Mouse (Mus musculus) subcutaneous adipose tissue, adult 2 months (tissue): ENCODE measurements around the gene Olfr122. TPM values are rescaled to one million over a fixed set of nuclear protein-coding genes. Genes with fewer than 3 reads are reported as not detected.

Experiments used
- polyA plus RNA-seq: library from polyadenylated mRNA; depleted of rRNA; stranded (reverse); fragments of >200 nt; gene quantifications from 2 replicates; pipeline ENCODE4 v1.2.3, GENCODE M21; 2012; ENCODE audit warnings: low replicate concordance; rRNA removed

The Olfr122 gene
- not detected in 2 replicates for polyA plus RNA-seq

GRCm38 (mm10) chr17:37768307-37768706, at the start of gene Olfr122:
TSS of gene Olfr122 (plus strand) at chr17:37768607.

GRCm38 (mm10) chr17:37721508-37721907, 46.9 kb upstream of the Olfr122 start, which contains the start of gene Olfr120:
TSS of gene Olfr120 (plus strand) at chr17:37721808.

GRCm38 (mm10) chr17:37793229-37793628, 24.8 kb downstream of the Olfr122 start, which contains the start of gene Olfr123:
TSS of gene Olfr123 (plus strand) at chr17:37793529.

GRCm38 (mm10) chr17:37799588-37799987, 31.2 kb downstream of the Olfr122 start, which contains the start of gene Olfr124:
TSS of gene Olfr124 (plus strand) at chr17:37799888.

Other genes starting within 250 kb of the Olfr122 start
- not detected in 2 replicates for gene Olfr112, start 199.2 kb upstream of the Olfr122 start, polyA plus RNA-seq
- not detected in 2 replicates for gene Olfr113, start 190.9 kb upstream of the Olfr122 start, polyA plus RNA-seq
- gene Olfr114, start 175.9 kb upstream of the Olfr122 start, polyA plus RNA-seq, result not detected in 2 replicates
- not detected in 2 replicates for gene Olfr115, start 141.5 kb upstream of the Olfr122 start, polyA plus RNA-seq
- not detected in 2 replicates for gene Olfr116, start 141.4 kb upstream of the Olfr122 start, polyA plus RNA-seq
- gene Olfr117, start 104.8 kb upstream of the Olfr122 start, polyA plus RNA-seq, result not detected in 2 replicates
- gene Olfr118, start 101.6 kb upstream of the Olfr122 start, polyA plus RNA-seq, result not detected in 2 replicates
- not detected in 2 replicates for gene Olfr119, start 72.0 kb upstream of the Olfr122 start, polyA plus RNA-seq
- gene Olfr120, start 46.8 kb upstream of the Olfr122 start, polyA plus RNA-seq, result not detected in 2 replicates
- not detected in 2 replicates for gene Olfr121, start 19.8 kb upstream of the Olfr122 start, polyA plus RNA-seq
- gene Olfr123, start 24.9 kb downstream of the Olfr122 start, polyA plus RNA-seq, result not detected in 2 replicates
- gene Olfr124, start 31.3 kb downstream of the Olfr122 start, polyA plus RNA-seq, result not detected in 2 replicates
- gene Olfr125, start 64.3 kb downstream of the Olfr122 start, polyA plus RNA-seq, result not detected in 2 replicates
- not detected in 2 replicates for gene Olfr126, start 78.9 kb downstream of the Olfr122 start, polyA plus RNA-seq
- not detected in 2 replicates for gene Olfr127, start 131.8 kb downstream of the Olfr122 start, polyA plus RNA-seq
- not detected in 2 replicates for gene Olfr128, start 151.9 kb downstream of the Olfr122 start, polyA plus RNA-seq
- not detected in 2 replicates for gene Olfr761, start 184.5 kb downstream of the Olfr122 start, polyA plus RNA-seq